Comparison of ENCODE assay signal across 22 mouse cellular contexts in the genomic region with DNA sequence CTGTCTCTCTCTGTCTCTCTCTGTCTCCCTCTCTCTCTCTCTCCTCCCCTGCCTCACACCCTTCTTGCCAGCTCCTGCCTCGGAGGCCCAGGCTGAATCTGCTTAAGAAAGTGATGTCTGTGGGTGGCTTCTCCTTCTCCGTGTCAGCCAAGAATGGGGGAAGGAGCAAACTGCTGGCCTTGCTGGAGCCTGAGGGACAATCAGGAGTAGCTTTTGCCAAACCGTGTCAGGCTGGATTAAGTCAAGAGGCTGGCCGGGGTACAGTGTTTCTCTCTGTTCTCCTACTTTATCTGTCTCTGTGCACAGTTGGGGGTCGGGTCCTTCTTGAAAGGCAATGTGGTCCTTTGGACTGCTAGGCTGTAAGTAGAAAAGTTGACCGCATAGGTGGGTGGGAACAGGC. TPM values are rescaled to one million over a fixed set of nuclear protein-coding genes. Genes with fewer than 3 reads are reported as not detected.
DNase-seq lines count a peak whose midpoint lies in the region; ATAC-seq and TF ChIP-seq lines count a peak whose summit lies in the region.
"Had no signal": no experiment of that assay in that cellular context is flagged by ENCODE, and none has a peak within 500 bp of the region (broad histone marks: within the 10 kb centered on the region; RNA-seq: fewer than 3 reads in every experiment).

No protein-coding gene starts in this region.

- WGBS in hindbrain, postnatal 0 days, result 20% methylated on average over 6 of the region's 6 CpGs
- 37% methylated on average over 6 of the region's 6 CpGs for WGBS in hindbrain, embryonic 11.5 days
- 20% methylated on average over 6 of the region's 6 CpGs for WGBS in embryonic facial prominence, embryonic 14.5 days

- peak; percentile 55; the same call in 1 of the 2 replicates for ATAC-seq in hindbrain, postnatal 0 days
- ATAC-seq in hindbrain, embryonic 11.5 days (ENCODE audit: low FRiP score), result no peak
- ATAC-seq in embryonic facial prominence, embryonic 14.5 days (ENCODE audit: low read depth), result 0 out of 2 replicates have a peak, but pooled peaks have one; percentile 19
- ATAC-seq: liver, postnatal 0 days; midbrain, embryonic 15.5 days had no signal

- H3K4me1 ChIP-seq in hindbrain, postnatal 0 days (ENCODE audit: insufficient read depth, low read length), result peaks cover 6% of the 10 kb centered on the region; the same call in 1 of the 2 replicates
- no peaks in the 10 kb centered on the region for H3K4me1 ChIP-seq in hindbrain, embryonic 11.5 days (replicated peaks; ENCODE audit: control insufficient read depth, insufficient read depth, low read length)
- peaks cover 53% of the 10 kb centered on the region for H3K4me1 ChIP-seq in E14TG2a.4 (replicated peaks; ENCODE audit: low read depth, low read length)
- peaks cover 21% of the 10 kb centered on the region for H3K4me1 ChIP-seq in embryonic facial prominence, embryonic 14.5 days (ENCODE audit: control insufficient read depth, insufficient read depth, low read length)

- peak; percentile 49 for DNase-seq in gastrocnemius, postnatal 14 days
- DNase-seq in gastrocnemius, adult 2 months, result no peak
- DNase-seq in hindbrain, postnatal 0 days (ENCODE audit: low spot score), result peak; percentile 55
- DNase-seq in hindbrain, embryonic 11.5 days (ENCODE audit: low spot score), result no peak
- DNase-seq in embryonic facial prominence, embryonic 14.5 days (ENCODE audit: low spot score), result peak; percentile 67
- DNase-seq in kidney, adult 11 months, result no peak
- DNase-seq: cerebellum, adult 8-10 months; gastrocnemius, postnatal 36 days; kidney, adult 9 months; kidney, postnatal 25 days; liver, postnatal 0 days; lung, postnatal 14 days; thymus, postnatal 14 days had no signal

- H3K27ac ChIP-seq in gastrocnemius, adult 2 months, result no peak overlapping the region
- no peak overlapping the region; the same call in 1 of the 2 replicates for H3K27ac ChIP-seq in hindbrain, postnatal 0 days
- no peak overlapping the region for H3K27ac ChIP-seq in hindbrain, embryonic 11.5 days (ENCODE audit: low read depth, low read length)
- no peak overlapping the region for H3K27ac ChIP-seq in embryonic facial prominence, embryonic 14.5 days (replicated peaks; ENCODE audit: low read depth, low read length)
- H3K27ac ChIP-seq: embryonic facial prominence, embryonic 12.5 days; heart, embryonic 15.5 days; hindbrain, embryonic 13.5 days; midbrain, embryonic 15.5 days; neural tube, embryonic 15.5 days had no signal

- no peak overlapping the region for H3K4me3 ChIP-seq in gastrocnemius, adult 2 months
- H3K4me3 ChIP-seq in hindbrain, postnatal 0 days (ENCODE audit: low read length), result no peak overlapping the region
- no peak overlapping the region for H3K4me3 ChIP-seq in hindbrain, embryonic 11.5 days (ENCODE audit: low read depth, low read length)
- 0 out of 2 replicates have a peak overlapping the region, but pooled peaks have one; percentile 1 for H3K4me3 ChIP-seq in E14TG2a.4 (replicated peaks; ENCODE audit: low read length)
- no peak overlapping the region for H3K4me3 ChIP-seq in embryonic facial prominence, embryonic 14.5 days (ENCODE audit: low read depth, low read length)
- H3K4me3 ChIP-seq: embryonic facial prominence, embryonic 12.5 days; heart, embryonic 15.5 days; hindbrain, embryonic 13.5 days; megakaryocyte, embryonic 14.5 days; midbrain, embryonic 15.5 days; neural tube, embryonic 15.5 days had no signal

- intact Hi-C loops in gastrocnemius, postnatal 14 days (cut with DNase I; ENCODE audit: low total_unique reads), result no loop called here
- intact Hi-C loops in gastrocnemius, adult 2 months (cut with DNase I), result no loop called here

- H3K9ac ChIP-seq in hindbrain, postnatal 0 days (replicated peaks; ENCODE audit: low read length), result no peak overlapping the region
- H3K9ac ChIP-seq in hindbrain, embryonic 11.5 days (ENCODE audit: low read depth, low read length), result no peak overlapping the region
- no peak overlapping the region for H3K9ac ChIP-seq in embryonic facial prominence, embryonic 14.5 days (ENCODE audit: low read depth, low read length)
- H3K9ac ChIP-seq: embryonic facial prominence, embryonic 12.5 days; heart, embryonic 15.5 days; hindbrain, embryonic 13.5 days; liver, postnatal 0 days; midbrain, embryonic 15.5 days had no signal

- no peak for TF ChIP-seq CTCF in gastrocnemius, adult 2 months (IDR thresholded peaks at IDR 0.05)
- no peak for TF ChIP-seq CTCF in hindbrain, postnatal 0 days (IDR thresholded peaks at IDR 0.05; ENCODE audit: low read depth)
- TF ChIP-seq CTCF in E14TG2a.4 (conservative IDR thresholded peaks at IDR 0.05; ENCODE audit: low read length), result no peak

- no peak overlapping the region for H3K4me2 ChIP-seq in hindbrain, postnatal 0 days (ENCODE audit: low read depth, low read length)
- H3K4me2 ChIP-seq in hindbrain, embryonic 11.5 days (replicated peaks; ENCODE audit: low read depth, low read length), result no peak overlapping the region
- H3K4me2 ChIP-seq in embryonic facial prominence, embryonic 14.5 days (ENCODE audit: low read depth, low read length), result no peak overlapping the region
- H3K4me2 ChIP-seq: embryonic facial prominence, embryonic 12.5 days; heart, embryonic 15.5 days; hindbrain, embryonic 13.5 days; midbrain, embryonic 15.5 days; neural tube, embryonic 15.5 days had no signal

- H3K36me3 ChIP-seq in hindbrain, postnatal 0 days (ENCODE audit: insufficient read depth, low read length), result no peaks in the 10 kb centered on the region
- H3K36me3 ChIP-seq in hindbrain, embryonic 11.5 days (ENCODE audit: control insufficient read depth, insufficient read depth, low read length), result no peaks in the 10 kb centered on the region
- no peaks in the 10 kb centered on the region for H3K36me3 ChIP-seq in E14TG2a.4 (ENCODE audit: insufficient read depth, low read length)
- H3K36me3 ChIP-seq in embryonic facial prominence, embryonic 14.5 days (ENCODE audit: control insufficient read depth, insufficient read depth, low read length), result no peaks in the 10 kb centered on the region
- H3K36me3 ChIP-seq: embryonic facial prominence, embryonic 12.5 days; heart, embryonic 15.5 days; hindbrain, embryonic 13.5 days; midbrain, embryonic 15.5 days; neural tube, embryonic 15.5 days had no signal

- H3K9me3 ChIP-seq in hindbrain, postnatal 0 days (ENCODE audit: low read length), result no peaks in the 10 kb centered on the region
- no peaks in the 10 kb centered on the region for H3K9me3 ChIP-seq in hindbrain, embryonic 11.5 days (ENCODE audit: control insufficient read depth, low read length)
- no peaks in the 10 kb centered on the region for H3K9me3 ChIP-seq in E14TG2a.4 (ENCODE audit: low read length)
- no peaks in the 10 kb centered on the region for H3K9me3 ChIP-seq in embryonic facial prominence, embryonic 14.5 days (ENCODE audit: control insufficient read depth, low read length)
- H3K9me3 ChIP-seq: embryonic facial prominence, embryonic 12.5 days; heart, embryonic 15.5 days; hindbrain, embryonic 13.5 days; midbrain, embryonic 15.5 days; neural tube, embryonic 15.5 days had no signal

- H3K27me3 ChIP-seq in hindbrain, postnatal 0 days (ENCODE audit: insufficient read depth, low read length), result no peaks in the 10 kb centered on the region
- H3K27me3 ChIP-seq in hindbrain, embryonic 11.5 days (ENCODE audit: control insufficient read depth, insufficient read depth, low read length), result no peaks in the 10 kb centered on the region
- H3K27me3 ChIP-seq in E14TG2a.4 (ENCODE audit: insufficient read depth, low read length), result no peaks in the 10 kb centered on the region
- H3K27me3 ChIP-seq in embryonic facial prominence, embryonic 14.5 days (replicated peaks; ENCODE audit: control insufficient read depth, insufficient read depth, low read length), result no peaks in the 10 kb centered on the region
- H3K27me3 ChIP-seq: embryonic facial prominence, embryonic 12.5 days; heart, embryonic 15.5 days; hindbrain, embryonic 13.5 days; midbrain, embryonic 15.5 days; neural tube, embryonic 15.5 days had no signal

RNA-seq across cellular contexts. Expression of a gene that starts 29.8 kb away (rescaled TPM):
- 1 to 10 TPM; 1.5 to 4.3 TPM for total RNA-seq in gastrocnemius, postnatal 14 days (2021)
- under 1 TPM; 0.13 to 0.31 TPM for total RNA-seq in gastrocnemius, adult 2 months (2021)
- 53.2 and 66.9 TPM in 2 replicates for total RNA-seq in hindbrain, postnatal 0 days (2014; rRNA removed)
- polyA plus RNA-seq in hindbrain, postnatal 0 days (2015; fragmentation: Nextera tagmentation; extraction: Ambion mirVana), result 25.4 and 31.0 TPM in 2 replicates
- polyA plus RNA-seq in hindbrain, embryonic 11.5 days (2014; fragmentation: Nextera tagmentation; extraction: Ambion mirVana), result 27.7 and 29.6 TPM in 2 replicates
- 47.5 and 58.7 TPM in 2 replicates for polyA plus RNA-seq in embryonic facial prominence, embryonic 14.5 days (2014; fragmentation: Nextera tagmentation; extraction: Ambion mirVana)
- total RNA-seq: CH12.LX had no signal

RNA-seq across cellular contexts. Expression of a gene that starts 43.3 kb away (rescaled TPM):
- 1 to 10 TPM in 1 of 2 experiments, under 1 TPM in 1; 0.70 to 1.2 TPM for total RNA-seq in gastrocnemius, postnatal 14 days (2021)
- under 1 TPM; 0.20 to 0.23 TPM for total RNA-seq in gastrocnemius, adult 2 months (2021)
- 21.4 and 23.6 TPM in 2 replicates for total RNA-seq in hindbrain, postnatal 0 days (2014; rRNA removed)
- 3.7 and 4.1 TPM in 2 replicates for polyA plus RNA-seq in hindbrain, postnatal 0 days (2015; fragmentation: Nextera tagmentation; extraction: Ambion mirVana)
- 0.22 and 0.69 TPM in 2 replicates for polyA plus RNA-seq in hindbrain, embryonic 11.5 days (2014; fragmentation: Nextera tagmentation; extraction: Ambion mirVana)
- polyA plus RNA-seq in embryonic facial prominence, embryonic 14.5 days (2014; fragmentation: Nextera tagmentation; extraction: Ambion mirVana), result 0.72 and 1.1 TPM in 2 replicates
- total RNA-seq: liver, adult 2 months had no signal
- polyA plus RNA-seq: liver, postnatal 0 days had no signal

Comparison
In these comparisons a context has a peak if more than half of its experiments do, and no peak if none do; other contexts are left out.
1. DNase-seq: peak in gastrocnemius, postnatal 14 days (single experiment), hindbrain, postnatal 0 days (single experiment) and embryonic facial prominence, embryonic 14.5 days (single experiment); none in gastrocnemius, adult 2 months (single experiment), hindbrain, embryonic 11.5 days (single experiment) and kidney, adult 11 months (single experiment).
2. RNA of a gene that starts 29.8 kb away (total RNA-seq): 53.2 to 66.9 TPM in hindbrain, postnatal 0 days; 1.5 to 4.3 TPM in gastrocnemius, postnatal 14 days and 0.13 to 0.31 TPM in gastrocnemius, adult 2 months; every median in the first group is over 10 times any median in the second.
3. RNA of a gene that starts 43.3 kb away (total RNA-seq): 21.4 to 23.6 TPM in hindbrain, postnatal 0 days; 0.70 to 1.2 TPM in gastrocnemius, postnatal 14 days and 0.20 to 0.23 TPM in gastrocnemius, adult 2 months; every median in the first group is over 10 times any median in the second.